Mouse (Mus musculus) frontal cortex, adult 2 months (tissue): Measurements from ENCODE around the gene Tsnaxip1. TPM values are rescaled to one million over a fixed set of nuclear protein-coding genes. Genes with fewer than 3 reads are reported as not detected.

ENCODE experiments used
- DNase-seq, 2 experiments: peaks; one replicate each; pipeline ENCODE4 v3.0.0; 2022; ENCODE audit warnings: low spot score in 1 of 2; ENCODE audit errors: extremely low spot score in 1 of 2
- polyA plus RNA-seq: library from polyadenylated mRNA; depleted of rRNA; stranded (reverse); fragments of >200 nt; gene quantifications from 2 replicates; pipeline ENCODE4 v1.2.3, GENCODE M21; 2012; rRNA removed

Tsnaxip1 gene
- polyA plus RNA-seq, result 0.17 TPM in 1 of 2 replicates, not detected in the other

DNA sequence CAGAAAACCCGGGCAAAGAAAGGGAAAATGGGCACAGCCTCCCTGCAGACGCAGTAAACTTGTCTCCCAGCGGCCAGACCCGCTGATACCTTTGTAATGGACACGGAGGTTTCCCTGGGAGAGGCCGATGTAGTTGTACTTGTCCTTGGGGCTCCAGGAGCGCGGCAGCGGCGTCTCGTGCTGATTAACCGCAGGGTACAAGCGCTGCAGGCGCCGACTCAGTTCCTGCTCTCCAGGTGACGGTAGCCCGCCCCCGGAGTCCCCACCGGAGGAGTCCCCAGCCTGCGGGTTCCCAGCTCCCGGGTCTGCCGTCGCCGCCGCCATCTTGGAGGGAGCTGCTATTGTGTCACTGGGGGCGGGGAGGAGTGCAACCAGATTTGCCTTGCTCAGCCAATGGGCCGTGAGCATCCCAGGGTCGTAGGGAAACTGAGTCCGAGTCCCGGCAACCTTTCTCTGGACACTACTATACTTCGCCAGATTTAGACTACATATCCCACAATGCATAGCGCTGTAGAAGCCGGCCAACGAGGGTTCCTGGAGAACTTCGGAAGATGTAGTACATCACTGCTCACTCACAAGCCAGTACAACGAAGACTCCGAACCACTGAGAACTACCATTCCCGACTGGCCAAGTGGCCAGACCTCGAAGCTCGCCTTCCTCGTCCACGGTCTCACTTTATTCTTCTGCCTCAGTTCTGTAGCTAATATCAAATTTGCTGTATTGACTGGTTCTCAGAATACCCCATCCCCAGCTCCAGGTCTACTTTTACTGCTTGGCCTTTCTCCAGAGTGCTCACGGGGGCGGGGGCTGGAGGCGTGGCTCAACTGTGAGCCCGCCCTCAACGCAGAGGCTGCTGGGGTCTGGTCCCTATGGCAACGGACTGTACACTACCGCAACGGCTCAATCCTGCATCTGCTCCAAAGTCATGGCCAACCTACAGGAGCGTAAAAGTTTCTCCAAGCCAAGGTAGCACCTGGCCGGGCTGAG is at the start of gene Tsnaxip1, which contains the start of gene Ranbp10:
Gene Tsnaxip1 (plus strand): TSS at position 871 of the 988 bp plus-strand sequence.
Gene Ranbp10 (minus strand): TSS at position 490 of the 988 bp plus-strand sequence.
- peak; percentile 99 for DNase-seq

DNA sequence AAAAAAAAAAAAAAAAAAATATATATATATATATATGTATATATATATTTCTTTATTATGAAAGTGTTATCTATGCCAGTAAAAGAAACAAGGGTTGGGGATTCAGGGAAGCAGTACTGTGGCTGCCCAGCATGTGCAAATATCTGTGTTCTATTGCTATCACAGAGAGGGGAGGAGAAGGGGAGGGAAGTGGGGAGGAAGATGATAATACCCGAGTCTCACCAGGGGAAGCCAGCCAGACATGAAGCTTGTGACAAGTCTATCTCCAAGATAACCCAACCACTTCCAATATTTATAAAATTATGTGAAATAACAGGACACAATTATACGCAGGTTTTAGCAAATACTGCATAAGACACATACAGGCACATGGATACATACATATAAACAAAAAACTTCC is 49.7 kb upstream of the Tsnaxip1 start:
- no peak for DNase-seq

DNA sequence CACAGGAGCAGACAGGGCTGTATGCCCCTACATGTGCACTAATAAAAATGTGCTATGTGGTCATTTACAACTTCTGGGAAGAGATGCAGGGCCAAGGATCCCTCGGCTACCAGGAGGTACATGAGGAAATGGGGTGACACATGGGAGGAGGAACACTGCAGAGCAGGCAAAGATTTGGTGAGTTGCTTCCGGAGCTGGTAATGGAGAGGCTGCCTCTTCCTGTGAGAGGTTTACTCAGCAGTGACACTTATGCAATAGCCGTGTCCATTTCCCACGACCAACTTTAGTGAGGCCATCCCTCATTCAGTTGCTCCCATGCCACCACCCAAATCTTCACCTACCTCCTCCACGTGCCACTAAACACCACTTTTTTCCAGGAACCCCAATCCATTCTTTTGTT is 47.2 kb upstream of the Tsnaxip1 start:
- no peak for DNase-seq

DNA sequence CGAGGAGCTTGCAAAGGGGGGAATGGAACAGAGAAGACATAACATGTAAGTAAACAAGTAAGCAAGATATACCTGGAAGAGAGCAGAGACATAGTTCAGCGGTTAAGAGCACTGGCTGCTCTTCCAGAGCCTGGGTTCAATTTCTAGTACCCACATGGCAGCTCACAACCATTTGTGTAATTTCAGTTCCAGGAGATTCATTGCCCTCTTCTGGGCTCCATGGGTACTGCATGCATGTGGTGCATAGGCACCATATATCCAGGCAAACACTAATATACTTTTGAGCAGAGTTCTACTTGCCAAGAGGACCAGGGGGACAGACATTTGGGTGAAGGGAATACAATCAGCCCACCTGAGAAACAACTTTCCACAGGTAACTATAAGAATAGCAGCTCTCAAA is 39.3 kb upstream of the Tsnaxip1 start:
- no peak for DNase-seq

DNA sequence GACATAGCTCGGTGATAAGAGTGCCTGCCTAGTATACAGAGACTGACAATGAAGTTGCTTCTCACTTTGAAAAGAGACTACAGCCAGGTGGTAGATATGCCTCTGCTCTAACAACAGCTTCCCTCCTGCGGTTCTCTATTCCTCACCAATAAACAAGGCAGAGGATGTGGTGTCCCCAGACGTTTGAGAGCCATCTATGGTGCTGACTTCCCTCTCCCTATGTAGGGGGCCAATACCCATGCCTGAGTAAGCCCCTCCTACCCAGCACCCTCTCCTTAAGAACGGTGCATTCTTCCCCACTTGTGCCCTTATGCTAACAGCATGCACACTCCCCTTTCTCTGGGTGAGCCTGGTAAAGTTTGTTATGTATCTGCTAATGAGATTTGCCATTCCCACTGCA is 38.6 kb upstream of the Tsnaxip1 start:
- no peak for DNase-seq

DNA sequence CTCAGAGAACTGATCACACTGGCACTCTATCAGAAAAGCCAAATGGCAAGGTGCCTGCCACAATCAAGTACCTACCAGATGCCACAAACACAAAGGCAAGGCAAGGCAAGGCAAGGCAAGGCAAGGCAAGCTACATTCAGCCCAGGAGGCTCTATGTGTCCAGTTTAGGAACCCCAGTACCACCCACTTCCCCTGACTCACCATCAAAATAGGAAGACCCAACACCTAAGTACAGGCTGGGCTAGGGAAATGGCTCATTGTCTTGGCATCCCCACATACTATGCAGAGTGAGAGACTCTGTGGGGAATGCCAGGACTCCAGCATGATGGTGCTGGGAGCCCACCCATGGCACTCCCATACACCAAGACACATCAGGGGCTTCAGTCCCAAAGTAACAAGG is 37.9 kb upstream of the Tsnaxip1 start:
- no peak for DNase-seq

DNA sequence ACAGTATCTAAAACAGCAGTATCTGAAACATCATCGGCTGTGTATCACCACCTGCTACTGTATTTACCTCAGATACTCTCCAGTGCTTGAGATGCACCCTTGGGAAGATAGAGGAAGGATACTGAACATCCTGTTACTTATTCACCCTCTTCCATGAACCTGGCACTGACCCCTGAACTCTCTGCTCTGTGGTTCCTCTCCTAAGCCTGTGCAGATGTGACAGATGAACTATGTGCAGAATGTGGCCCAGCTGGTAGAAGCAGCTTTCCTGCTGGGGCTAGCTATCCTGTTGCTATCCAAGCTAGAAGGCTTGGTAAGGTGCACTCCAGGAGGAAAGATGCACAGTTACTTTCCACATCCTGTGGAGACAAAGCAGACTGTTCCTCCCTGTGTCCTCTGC is 34.2 kb upstream of the Tsnaxip1 start:
- DNase-seq, result no peak

DNA sequence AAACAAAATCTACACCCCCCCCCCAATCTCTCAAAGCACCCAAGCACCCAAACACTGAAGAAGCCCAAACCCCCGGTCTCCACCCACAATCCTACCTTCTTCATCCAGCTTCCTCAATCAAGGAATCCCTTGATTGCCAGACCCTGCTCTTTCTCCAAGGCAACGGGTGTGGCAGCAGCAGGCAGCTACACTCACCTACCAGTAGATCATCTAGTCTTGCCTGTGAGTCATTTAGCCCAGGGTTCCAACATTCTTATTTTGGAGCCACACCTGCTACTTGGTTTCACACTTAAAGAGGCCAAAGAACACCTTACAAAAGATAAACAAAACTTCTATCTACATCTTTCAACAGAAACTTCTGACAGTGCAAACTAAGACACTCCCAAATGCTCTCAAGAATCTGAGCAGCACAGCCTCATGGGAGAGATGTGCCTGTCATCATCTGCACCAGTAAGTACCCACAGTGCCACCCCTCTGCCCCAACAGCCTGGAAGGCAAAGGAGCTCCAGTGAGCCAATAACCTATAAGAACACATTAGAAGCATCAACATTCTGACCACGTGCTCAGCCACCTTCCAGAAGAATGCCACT is 33.4 kb upstream of the Tsnaxip1 start:
- DNase-seq, result no peak

DNA sequence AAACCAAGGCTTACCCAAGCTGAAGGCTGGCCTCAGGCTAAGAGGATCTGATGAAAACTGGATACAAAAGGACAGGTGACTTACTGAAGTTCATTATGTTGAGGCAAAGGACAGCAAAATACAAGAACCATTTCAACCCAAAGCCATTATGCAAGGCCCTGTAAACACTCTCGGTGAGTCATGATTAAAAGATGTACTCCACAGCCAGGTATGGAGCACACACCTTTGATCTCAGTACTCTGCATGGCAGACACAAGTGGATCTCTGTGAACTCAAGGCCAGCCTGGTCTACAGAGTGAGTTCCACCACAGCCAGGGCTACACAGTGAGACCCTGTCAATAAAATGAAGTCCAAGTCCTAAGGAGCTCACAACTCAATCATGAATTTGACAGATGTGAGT is 31.7 kb upstream of the Tsnaxip1 start:
- no peak for DNase-seq

DNA sequence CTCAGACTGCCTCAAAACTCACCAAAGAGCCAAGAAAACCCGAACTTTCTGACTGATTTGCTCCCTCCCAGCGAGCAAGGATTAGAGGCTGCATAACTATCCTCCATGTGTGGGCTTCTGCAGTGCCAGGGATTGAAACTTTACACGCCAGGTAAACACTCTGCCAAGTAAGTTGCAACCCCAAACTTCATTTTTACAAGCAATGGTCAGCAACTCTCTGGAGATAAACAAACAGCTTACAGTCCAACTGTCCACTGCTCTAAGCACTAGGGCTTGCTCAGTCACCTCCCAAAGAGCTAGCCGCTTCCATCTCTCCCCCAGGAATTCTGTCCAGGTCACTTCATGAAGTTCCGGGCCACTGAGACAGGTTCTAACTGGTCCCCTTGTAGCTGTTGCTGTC is 29.1 kb upstream of the Tsnaxip1 start:
- no peak for DNase-seq

DNA sequence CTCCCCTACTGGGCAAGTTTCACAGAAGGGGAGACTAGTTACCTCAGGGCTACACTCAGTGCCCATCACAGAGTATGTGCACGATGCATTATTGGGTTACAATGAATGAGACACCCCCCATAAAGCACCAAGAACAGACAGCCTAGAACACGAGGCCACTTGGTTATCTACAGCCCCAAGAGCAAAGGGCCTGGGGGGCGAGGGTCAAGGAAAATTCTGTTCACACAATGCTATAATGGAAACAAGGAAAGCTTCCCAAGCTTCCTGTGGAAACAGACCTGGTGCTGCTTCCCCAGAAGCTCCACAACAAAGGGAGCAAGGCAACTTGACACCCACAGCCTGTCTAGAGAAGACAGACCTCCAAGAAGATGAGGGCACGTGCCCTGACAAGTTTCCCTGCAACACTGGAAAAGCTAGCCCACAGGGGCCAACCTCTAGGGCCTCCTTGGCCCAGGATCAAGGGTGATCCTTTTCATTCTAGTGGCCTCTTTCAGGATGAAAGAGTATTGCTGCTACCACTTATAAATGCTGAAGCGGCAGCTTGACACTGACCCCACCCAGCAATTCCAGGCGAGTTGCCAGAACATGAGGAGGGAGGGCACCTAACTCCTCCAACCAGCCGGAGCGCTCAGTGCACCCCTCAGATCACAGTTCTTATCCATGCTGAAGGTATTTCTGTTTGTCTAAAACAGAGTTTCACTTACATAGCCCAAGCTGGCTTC is 28.3 kb upstream of the Tsnaxip1 start:
- DNase-seq, result peak in 1 of 2 experiments; percentile 44

DNA sequence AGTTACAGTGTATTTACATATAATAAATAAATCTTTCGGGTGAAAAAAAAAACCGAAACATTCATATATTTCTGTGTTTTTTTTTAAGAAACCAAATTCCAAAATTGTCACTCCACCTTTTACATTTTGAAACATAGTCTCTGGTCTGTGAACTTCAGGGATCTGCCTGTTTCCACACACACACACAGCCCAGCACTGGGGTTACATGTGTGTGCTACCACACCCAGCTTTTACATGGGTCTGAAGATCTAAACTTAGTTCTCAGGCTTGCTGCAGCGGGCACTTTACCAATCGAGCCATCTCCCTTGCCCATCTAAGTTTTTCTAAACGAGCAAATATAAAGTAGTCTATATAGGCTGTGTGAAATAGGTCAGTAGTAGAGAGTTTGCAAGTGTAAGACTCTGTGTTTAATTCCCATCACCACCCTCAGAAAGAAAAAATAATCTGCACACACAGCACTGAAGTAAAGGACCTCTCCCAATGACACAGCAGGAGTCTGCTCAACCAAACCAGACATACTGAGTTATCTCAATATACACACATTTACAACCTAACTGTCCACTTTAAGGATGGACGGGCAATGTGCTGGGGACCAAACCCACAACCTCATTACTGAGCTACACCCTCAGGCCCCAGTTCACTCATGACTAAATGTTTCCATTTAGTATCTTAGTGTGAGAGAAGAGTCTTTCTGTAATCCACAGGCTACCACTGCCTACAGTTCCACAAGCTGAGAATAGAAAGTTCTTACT is 26.2 kb upstream of the Tsnaxip1 start:
- no peak for DNase-seq

DNA sequence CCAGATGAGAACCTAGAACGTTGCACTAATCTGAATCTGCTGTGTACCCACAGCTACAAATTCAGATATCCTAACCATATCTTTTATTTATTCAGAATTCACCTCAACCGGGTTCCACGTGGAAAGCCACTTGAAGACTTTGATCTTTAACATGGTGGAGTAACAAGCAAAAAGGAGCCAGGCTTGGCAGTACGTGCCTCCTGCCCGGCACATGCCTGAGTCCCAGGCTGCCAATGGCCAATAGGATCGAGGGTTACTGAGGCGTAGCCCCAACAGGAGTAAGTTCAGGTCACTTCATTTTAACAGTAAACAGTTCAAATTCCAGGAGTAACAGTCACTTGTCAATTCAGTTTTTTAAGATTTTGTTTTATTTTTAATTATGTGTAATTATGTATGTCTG is 22.7 kb upstream of the Tsnaxip1 start:
- no peak for DNase-seq

DNA sequence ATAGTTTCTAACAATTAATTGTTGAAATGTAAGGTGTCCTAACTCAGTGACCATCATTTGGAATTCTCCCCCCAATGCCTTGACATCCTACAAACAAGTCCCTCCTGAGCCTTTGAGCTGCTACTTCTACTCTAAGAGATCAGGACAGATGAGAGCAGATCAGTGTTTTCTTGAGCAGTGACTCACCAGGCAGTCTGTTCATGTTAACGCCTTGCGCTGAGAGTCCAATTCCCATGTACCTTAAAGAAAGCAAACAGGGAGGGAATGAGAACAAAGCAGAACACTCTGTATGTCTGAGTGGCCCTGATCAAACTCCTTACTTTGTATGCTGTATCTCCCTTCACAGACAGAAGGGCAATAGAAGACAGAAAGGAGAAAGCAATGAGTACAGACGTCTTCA is 22.2 kb upstream of the Tsnaxip1 start:
- no peak for DNase-seq

DNA sequence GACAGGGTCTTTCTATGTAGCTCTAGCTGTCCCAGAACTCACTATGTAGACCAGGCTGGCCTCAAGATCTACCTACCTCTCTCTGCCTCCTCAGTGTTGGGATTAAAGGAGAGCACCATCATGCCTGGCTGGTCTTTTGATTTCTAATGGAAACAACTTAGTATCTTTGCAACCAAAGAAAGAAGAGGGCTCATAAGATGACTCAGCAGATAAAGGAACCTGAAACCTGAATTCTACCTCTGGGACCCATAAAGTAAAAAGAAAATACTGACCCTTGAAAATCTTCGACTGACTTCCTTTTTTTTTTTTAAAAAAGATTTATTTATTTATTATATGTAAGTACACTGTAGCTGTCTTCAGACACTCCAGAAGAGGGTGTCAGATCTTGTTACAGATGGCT is 21.6 kb upstream of the Tsnaxip1 start:
- no peak for DNase-seq

DNA sequence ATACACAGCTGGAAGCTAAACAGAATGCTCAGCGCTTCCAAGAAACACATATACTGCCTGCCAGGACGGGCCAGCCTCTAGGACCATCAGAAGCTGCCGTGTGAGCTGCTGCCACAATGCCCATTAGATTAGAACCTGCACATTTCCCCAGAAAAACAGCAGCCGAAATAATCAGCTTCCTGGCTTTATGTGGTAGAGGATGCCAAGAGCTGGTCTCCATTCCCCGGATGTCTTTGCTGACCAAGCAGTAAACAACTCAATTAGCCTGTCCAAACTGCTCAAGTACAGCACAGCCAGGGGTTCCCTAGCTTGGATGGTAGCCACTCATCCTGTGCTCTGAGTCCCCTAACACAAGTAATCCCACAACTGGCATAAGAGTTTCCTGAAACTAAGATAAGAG is 19.8 kb upstream of the Tsnaxip1 start:
- DNase-seq, result no peak

DNA sequence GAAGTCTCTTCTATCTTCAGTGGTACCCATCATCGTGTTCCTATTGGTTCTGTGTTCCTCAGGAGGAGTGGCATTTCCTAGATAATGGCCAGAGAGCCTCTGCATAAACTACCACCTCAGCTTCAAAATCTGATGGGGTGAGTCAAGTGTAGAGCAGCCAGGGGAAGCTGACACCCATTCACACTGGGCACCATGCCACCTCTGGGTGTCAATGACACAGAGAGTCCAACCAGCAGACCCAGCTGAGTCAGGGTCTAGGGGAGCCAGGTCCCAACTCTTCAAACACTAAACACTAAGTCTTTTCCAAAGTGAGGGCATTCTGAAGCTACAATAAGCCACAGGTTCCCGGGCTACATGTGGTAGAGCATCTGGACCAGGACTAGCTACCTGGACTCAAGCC is 19.1 kb upstream of the Tsnaxip1 start:
- no peak for DNase-seq

DNA sequence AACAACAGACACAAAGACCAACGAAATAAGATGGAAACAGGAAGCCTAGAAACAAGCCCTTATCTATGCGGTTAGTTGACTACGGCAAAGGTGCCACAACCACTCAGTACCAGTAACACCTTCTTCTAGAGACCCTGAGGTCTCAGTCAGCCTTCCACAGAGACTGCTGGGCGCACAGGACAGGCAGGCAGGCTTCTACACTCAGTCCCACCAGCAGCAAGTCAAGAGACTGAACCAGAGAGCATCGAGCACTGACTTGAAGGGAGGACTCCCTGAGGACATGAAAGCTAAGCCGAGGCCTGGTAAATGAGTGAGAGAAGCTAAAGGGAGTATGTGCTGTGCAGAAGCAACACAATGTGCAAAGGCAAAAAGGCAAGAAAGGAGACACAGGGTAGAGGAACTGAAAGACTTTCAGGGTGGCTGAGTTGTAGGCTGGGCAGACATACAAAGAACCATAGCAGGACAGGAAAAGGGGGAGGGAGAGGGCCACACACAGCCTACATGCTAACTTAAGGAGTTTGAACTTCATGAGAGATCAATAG is 17.2 kb upstream of the Tsnaxip1 start:
- no peak for DNase-seq

DNA sequence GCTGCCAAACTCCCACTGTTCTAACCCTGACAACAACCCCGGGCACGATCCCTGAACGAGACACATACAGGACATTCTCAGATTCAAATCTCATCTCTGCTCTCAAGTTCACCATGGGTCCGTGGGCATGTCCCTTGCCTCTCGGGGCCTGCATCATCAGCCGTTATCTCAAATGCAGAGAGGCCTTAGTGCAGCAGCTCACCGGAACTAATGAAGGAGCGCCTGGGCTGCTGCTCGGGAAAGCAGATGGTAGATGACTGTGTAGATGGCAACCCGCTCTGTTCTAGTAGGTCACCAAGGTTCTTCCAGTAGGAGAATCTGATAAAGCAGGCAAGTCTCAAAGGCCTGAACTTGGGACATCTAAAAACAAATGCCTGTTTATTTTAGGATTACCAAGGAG is 16.5 kb upstream of the Tsnaxip1 start:
- no peak for DNase-seq

DNA sequence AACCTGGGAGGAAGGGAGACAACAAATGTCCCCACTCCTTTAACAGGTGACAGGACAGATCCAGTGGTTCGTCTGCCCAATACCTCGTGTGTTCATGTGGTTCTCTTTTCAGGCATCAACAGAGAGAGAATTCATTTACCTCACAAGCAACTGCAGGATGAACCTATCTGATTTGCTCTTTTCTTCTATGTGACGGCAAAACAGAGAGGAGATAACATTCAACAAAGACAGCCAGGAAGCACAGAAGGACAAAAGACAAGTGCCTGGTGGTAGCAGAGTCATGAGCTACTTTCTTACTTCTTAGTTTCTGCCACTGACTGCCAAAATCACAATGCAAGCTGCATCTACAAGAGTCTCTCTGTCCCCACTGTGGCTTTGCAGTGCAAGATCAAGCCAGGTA is 16.0 kb upstream of the Tsnaxip1 start:
- DNase-seq, result no peak
